Mouse (Mus musculus) G1E (cell line): Measurements from ENCODE around the gene Snx7.

Source experiments
- CTCF ChIP-seq: IDR thresholded peaks from 2 replicates; pipeline ENCODE4 v1.5.1; 2012; ENCODE audit warnings: low read depth, low read length, inconsistent platforms, mixed read lengths
- GATA1 ChIP-seq: IDR thresholded peaks from 2 replicates; pipeline ENCODE4 v1.6.1; 2012; ENCODE audit warnings: borderline replicate concordance, low read length, inconsistent platforms, mixed read lengths
- TAL1 ChIP-seq: conservative IDR thresholded peaks from 2 replicates; pipeline ENCODE4 v1.6.1; 2012; ENCODE audit warnings: low read depth, low read length, inconsistent platforms, mixed read lengths

- TF ChIP-seq TAL1 (no peak), CTCF (no peak), GATA1 (no peak)
Measured at GRCm38 (mm10) chr3:117853729-117854128, 15.0 kb downstream of the Snx7 start.
